Mouse (Mus musculus): ENCODE measurements around the gene Armc8.

Gene Armc8

DNA sequence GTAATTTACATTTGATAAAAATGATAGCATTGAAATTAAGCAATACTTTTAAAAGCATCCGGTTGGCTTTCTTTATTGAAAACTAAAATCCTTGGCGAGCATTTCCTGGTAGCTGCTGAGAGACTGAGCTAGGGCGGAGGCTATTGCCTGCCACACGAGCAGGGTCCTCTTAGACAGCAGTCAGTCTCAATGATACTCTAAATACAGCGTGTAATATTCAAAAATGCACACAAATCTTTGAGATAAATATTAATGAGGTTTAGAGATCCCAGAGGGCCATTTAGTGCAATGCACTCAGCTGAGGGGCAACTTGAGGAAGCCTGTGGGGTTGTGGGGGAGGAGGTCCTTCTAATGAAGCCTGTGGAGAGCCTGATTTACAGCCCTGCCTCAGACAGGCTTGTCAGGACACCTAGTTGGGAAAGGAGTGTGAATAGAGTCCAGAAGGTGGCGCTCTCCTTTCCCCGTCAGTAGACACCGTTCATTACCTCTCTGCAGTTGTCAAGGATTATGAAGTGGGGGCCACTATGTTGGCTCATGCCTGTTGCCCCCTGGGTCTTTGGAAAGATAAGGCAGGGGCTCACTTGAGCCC is 124.0 kb downstream of the Armc8 start:
- DNase-seq (ENCODE audit: low spot score), result no peak

DNA sequence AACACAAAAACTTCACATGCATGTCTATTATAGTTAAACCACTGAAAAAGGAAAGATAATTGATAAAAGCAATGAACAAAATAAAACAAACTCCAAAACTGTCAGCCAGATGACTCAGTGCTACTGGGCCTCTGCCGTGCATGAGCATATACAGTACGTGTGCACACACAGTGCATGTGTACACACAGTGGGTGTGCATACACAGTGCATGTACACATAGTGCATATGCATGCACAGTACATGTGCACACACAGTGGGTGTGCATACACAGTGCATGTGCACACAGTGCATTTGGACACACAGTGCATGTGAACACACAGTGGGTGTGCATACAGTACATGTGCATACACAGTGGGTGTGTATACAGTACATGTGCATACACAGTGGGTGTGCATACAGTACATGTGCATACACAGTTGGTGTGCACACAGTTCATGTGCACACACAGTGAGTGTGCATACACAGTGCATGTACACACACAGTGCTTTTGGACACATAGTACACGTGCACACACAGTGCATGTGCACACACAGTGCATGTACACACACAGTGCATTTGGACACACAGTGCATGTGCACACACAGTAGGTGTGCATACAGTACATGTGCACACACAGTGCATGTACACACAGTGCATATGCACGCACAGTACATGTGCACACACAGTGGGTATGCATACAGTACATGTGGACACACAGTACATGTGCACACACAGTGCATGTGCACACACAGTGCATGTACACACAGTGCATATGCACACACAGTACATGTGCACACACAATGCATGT is 126.9 kb downstream of the Armc8 start:
- no peak for DNase-seq (ENCODE audit: low spot score)

DNA sequence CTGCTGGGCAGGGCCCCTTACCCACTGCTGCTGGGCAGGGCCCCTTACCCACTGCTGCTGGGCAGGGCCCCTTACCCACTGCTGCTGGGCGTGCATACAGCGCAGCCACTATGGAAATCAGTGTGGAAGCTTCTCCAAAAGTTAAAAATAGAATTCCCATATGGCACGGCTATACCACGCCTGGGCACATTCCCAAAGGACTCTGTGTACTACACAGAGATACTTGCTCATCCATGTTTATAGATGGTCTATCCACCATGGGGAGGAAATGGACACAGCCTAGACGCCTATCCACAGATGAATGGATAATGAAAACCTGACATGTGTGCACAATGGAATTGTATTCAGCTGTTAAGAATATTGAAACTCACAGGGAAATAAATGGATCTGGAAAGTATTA is 127.8 kb downstream of the Armc8 start:
- no peak for DNase-seq (ENCODE audit: low spot score)

DNA sequence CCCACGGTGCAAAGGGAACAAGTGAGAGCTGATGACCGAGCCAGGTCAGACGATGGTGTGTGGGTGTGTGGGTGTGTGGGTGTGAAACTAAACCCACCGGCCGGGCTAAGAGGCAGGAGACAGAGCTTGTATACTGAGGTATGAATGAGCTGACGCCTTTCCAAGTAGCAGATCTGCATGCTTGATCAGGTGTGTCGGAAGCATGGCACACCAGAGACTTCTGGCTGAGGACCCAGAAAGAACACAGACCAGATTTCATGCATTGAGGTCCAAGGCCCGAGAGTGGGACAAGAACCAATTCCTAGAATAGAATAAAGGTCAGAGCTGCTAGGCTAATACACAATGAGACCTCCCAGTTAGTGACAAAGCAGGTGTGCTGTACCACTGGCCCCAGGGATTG is 129.6 kb downstream of the Armc8 start:
- no peak for DNase-seq (ENCODE audit: low spot score)

DNA sequence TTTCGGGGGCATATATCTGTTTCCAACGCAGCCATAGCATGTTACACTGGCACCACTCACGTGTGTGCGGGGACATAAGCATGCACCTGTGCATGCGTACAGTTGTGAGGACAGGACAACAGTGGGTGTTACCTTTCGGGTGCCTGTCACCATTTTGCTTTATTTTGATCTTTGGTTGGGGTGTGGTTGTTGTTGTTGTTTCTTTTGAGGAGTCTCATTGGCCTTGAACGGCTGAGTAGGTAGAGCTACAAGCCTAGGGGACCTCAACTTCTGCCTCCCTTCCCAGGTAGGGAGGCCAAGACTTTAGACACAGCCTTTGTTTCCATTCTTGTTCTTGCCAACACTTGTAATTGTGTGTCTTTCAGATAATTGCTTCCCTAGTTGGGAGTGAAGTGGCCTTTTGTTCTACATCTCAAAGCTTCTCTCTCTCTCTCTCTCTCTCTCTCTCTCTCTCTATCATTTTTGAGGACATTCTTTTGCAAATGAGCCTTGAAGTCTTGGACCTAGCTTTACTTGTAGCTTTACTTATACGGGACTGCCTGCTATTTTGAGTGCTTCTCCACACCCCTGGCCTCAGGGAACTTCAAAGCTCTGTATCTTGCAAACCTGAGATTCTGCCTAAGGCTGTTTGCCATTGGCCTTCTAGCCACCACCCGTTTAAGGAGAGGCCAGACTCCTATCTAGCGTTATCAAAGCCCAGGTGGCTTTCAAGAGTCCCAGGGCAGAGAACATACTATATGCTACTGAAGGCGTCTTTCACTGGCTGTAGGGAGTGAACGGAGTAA is 130.7 kb downstream of the Armc8 start:
- no peak for DNase-seq (ENCODE audit: low spot score)

DNA sequence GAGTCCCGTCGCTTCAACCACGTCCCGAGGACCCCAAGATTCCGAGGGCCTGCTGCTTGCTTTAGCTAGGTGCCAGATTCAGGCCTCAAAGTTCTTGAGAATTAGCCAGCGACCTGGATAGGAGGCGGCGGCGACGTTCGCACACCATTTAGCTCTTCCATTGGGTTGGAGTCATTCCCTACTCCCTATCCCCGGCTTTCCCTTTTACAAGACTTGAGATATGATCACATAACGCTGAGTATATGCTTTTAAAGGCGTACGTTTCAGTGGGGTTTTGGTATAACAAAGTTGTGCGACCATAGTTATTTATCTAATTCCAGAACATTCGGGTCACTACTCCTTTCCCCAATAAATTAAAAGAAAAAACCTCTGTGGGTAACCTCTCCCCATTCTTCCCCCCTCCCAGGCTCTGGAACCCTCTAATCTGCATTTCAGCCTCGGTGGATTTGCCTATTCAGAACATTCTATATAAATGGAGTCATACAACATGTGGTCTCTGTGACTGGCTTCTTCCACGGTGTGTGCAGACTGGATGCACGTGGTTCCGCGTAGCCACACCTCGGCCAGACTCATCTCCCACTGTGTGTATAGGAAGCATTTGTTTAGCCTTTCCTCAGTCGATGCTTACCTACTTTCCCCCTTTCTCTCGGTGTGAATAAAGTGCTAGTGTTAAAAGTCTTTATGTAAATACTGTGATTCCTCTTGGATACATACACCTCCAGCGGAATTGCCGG is 131.5 kb downstream of the Armc8 start, which contains the start of gene Mras:
TSS of gene Mras (minus strand) at position 351 of the 734 bp plus-strand sequence.
- no peak for DNase-seq (ENCODE audit: low spot score)

DNA sequence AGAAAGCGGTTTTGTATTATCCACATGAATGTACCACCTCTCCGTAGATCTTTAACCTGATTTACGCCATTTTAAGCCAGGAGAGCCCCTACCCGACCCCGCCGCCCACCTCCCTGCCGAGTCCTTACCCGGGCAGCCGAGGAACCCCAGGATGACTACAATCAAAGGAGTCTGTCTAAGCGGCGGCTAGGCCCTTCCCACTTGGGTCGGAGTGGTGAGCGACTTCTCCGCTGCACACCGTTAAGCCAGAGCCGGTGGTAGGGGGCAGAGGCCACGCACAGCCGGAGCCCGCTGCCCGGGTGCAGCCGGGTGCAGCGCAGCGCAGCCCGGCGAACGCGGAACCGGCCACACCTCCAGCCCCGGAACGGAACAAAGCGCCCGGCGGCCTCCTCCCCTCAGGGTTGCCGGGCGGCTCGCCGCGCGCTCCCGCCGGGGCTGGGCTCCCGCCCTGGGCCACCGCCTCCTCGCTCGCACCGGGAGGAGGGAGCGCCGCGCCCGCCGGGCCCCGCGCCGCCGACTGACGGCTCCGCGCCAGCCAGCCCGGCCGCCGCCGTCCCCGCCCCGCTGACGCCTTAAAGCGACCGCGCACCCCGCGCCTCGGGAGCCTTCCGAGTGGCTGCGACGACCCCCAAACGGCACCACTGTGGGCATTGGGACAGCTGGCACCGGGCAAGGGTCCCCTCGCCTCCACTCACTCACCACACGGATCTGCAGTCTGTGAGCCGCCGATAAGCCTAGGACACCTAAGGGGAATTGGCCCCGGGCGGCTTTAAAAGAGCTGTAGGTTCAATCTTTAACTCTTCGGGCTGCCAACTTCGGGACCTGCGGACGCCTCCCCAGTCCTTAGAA is 132.3 kb downstream of the Armc8 start:
- peak; percentile 77 for DNase-seq (ENCODE audit: low spot score)

DNA sequence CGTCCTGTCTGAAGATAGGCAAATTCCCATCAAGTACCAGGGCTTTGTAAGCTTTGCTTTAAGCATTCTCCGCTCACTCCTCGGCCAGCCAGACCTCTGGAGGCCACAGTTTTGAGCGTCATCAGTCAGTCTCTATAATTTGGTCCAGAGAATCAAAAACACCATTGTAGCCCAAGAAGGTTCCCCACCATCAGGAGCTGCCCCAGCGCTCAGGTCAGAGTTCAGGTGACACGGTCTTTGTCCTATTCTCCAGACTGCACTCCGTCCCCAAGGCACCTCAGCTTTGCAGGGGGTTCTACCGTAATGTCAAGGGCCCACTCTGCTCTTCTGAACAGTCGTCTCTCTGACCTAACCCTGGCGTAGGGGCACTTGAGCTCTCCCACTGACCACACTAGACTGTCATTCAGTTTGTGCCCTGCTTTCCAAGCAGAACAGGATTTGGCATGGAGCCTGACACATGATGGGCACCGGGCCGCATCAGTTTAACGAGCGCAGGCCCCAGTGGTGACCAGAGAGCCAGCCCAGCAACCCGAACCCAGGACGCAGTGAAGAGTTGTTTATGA is 133.0 kb downstream of the Armc8 start:
- DNase-seq (ENCODE audit: low spot score), result no peak

DNA sequence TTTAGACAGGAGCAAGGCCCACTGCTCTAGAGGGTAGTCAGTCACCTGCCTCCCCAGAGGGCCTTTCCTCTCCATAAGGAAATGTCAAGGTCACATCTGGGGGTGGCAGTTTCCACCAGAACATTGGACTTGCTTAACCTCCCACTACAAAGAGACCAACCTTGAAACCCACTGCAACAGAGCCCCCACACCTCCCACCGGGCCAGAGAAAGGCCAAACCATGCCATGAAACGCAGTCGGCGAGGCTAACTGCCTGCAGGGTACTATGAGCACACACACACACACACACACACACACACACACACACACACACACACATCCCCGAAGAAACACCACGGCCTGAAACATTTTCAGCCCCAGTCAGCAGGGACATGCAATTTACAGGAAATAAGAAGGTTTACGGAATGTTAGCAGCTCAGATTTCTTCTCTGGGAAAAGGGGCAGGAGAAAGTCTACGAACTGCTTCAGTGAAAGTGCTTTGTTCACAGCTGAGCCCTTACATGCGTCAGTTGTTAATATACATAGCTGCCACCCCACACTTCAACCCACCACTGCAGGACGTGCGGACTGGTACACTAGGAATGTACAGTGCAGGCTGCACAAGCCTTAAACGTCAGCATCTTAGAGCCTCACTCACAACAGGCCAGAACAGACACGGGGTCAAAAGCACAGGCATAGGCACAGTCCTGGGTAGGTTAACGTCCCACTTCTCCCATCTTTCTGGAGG is 133.6 kb downstream of the Armc8 start:
- DNase-seq (ENCODE audit: low spot score), result no peak

DNA sequence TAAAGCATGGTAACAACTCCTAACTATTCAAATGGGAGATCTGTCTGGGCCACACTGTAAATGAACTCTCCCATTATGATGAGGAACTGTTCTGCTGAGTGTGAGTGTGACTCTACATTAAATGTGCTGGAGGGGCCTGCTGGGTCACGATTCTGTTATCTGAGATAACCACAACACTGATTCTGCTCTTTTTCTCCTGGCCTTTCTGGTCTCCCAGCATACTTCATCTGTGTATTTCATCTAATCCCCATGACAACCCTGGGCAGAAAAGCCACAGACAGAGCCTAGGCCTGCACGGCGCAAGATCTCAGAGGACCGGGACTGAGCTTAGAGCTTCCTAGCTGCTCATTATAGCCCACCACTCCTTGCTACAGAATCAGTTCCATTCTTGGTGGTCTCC is 136.2 kb downstream of the Armc8 start:
- DNase-seq (ENCODE audit: low spot score), result no peak

DNA sequence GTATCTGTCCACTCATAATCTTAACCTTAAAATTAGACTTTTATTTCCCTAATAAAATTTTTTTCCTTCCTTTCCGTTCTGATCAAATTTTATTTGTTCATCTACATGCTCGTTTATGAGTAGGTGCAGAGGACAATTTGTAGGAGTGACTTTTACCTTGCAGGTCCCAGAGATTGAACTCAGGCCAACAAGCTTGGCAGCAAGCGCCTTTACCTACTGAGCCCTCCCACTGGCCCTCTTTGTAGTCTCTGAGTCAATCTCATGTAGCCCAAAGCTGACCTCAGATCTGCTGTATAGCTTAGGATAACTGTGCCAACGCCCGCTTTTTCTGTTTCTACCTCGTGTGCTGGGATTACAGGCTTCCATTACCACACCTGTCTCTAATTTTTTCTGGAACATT is 136.7 kb downstream of the Armc8 start:
- no peak for DNase-seq (ENCODE audit: low spot score)

DNA sequence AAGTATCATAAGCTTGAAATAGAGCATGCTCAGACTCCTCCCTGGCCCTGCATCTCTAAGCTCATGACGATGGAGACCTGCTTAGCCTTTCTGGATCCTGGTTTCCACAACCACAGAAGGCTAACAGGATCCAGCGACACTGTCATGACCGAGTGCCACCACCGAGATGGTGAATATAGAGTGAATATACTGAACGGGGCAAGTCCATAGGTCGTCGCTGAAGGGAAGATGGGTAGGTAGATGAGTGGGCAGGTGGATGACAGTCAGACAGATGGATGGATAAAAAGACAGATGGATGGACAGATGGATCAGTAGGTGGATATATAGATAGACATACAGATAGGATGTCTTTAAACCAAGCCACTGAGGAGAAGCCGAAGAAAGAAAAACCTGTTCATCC is 137.4 kb downstream of the Armc8 start:
- DNase-seq (ENCODE audit: low spot score), result no peak

DNA sequence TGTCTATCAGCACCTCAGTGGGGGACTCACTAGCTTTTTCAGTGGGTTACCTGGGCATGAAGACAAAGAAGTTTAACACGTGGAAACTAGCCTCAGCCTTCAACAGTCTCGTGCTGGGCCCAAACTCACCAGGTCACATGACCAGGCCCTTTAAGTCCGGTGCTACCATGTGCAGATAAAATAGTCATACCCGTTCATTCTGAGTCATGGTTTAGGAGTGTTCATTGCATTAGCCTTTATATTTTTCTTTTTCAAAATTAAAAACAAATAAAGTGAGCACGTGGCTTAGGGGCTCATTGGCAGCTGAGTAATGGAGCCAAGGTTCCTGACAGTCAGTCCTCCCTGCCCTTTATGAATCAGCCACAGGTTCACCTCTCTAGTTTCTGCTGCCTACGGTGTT is 137.9 kb downstream of the Armc8 start:
- DNase-seq (ENCODE audit: low spot score), result no peak

DNA sequence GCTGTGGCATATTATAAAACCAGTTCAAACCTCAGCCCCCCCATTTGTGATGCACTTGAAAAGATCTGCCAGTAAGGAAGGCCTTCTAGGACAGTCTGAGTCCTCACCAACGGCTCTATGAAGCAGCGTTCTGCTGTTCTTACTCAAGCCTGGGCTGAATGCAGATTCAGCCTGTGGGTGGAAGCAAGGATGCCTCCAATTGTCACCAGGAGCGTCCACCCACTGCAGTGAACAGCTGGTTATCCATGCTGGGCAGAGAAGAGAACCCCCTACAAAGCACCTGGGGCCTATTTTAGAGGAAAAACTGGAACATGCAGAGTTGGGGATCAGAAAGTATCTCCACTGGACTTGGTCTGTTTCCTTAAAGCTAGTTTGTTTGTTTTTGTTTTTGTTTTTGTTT is 138.9 kb downstream of the Armc8 start:
- no peak for DNase-seq (ENCODE audit: low spot score)

DNA sequence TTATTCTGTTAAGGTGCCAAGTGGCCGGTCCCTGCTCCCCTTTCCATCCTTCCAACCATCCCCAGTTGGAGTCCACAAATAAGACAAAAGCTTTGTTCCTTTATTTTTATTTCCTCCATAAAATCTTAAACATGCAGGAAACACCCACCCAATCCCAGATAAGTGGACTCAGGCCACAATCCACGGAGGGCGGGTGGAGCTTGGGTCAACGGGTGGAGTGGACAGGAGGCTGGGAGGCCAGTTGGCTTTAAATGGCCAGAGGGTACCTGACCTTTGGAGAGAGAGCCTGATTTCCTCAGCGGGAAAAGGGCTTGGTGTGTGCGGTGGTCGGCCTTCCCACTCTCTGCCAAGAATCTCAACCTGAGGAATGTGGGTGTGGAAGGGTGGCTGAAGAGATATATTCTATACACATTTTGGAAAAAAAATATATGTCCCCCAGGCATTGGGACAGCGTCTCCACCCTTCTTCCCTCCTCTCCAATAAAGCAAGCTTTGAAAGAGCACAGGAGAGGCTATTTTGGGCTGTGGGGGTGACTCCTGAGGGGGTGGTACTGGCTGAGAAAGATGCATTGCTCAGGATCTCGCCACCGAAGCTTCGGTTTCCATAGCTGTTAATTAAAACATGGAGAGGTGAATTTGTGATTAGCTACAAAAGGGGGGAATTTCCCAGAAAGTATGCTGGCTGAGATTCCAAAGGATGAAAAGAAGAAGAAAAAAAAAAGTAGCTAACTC is 139.9 kb downstream of the Armc8 start:
- DNase-seq (ENCODE audit: low spot score), result no peak
